Mouse (Mus musculus) heart, postnatal 0 days (tissue): ENCODE measurements at regions not wholly inside any gene's neighbourhood (a gene's known extent, or its start where the extent isn't known, plus 50 kb on each side); places are given as distances from the start of the nearest gene placed in this dataset.

Source experiments
- CTCF ChIP-seq: IDR thresholded peaks from 2 replicates; pipeline ENCODE4 v1.5.1; 2016; ENCODE audit warnings: antibody characterized with exemption, control low read depth, low read depth
- EP300 ChIP-seq: IDR thresholded peaks from 2 replicates; pipeline ENCODE4 v1.6.1; 2016; ENCODE audit warnings: antibody characterized with exemption, low read depth

- TF ChIP-seq CTCF (no peak), EP300 (no peak)
Measured at GRCm38 (mm10) chr2:48734521-48734920, 79.4 kb upstream of the Acvr2a start.
